Mouse (Mus musculus) limb, embryonic 11.5 days (tissue): Measurements from ENCODE around the gene Dydc1. TPM values are rescaled to one million over a fixed set of nuclear protein-coding genes. Genes with fewer than 3 reads are reported as not detected.

Experiments used
- polyA plus RNA-seq: library from polyadenylated mRNA; unstranded; fragments of >200 nt; fragmentation: Nextera tagmentation; extraction: Ambion mirVana; gene quantifications from 2 replicates; pipeline ENCODE4 v1.2.1, GENCODE M21; 2014

Dydc1 gene
- polyA plus RNA-seq, 1 experiment from 2014 or later: not detected

Other genes with a start within 250 kb of the Dydc1 start
- gene Sh2d4b, start 179.6 kb upstream of the Dydc1 start, polyA plus RNA-seq: 0.32 and 0.44 TPM in 2 replicates
- gene Tspan14, start 106.1 kb upstream of the Dydc1 start, polyA plus RNA-seq: 79.5 and 87.0 TPM in 2 replicates
- 37.7 and 38.1 TPM in 2 replicates for gene Fam213a, start 59.1 kb upstream of the Dydc1 start, polyA plus RNA-seq
- not detected in 2 replicates for gene Dydc2, start 3.7 kb upstream of the Dydc1 start, polyA plus RNA-seq
- gene Mat1a, start 32.1 kb downstream of the Dydc1 start, polyA plus RNA-seq: not detected in 2 replicates
- not detected in 2 replicates for gene Sftpa1, start 58.9 kb downstream of the Dydc1 start, polyA plus RNA-seq
- not detected in 2 replicates for gene Mbl1, start 78.5 kb downstream of the Dydc1 start, polyA plus RNA-seq
- gene Sftpd, start 112.2 kb downstream of the Dydc1 start, polyA plus RNA-seq: not detected in 2 replicates
- not detected in 2 replicates for gene Gm2832, start 205.9 kb downstream of the Dydc1 start, polyA plus RNA-seq